Mouse (Mus musculus) heart, embryonic 15.5 days (tissue): ENCODE results near the gene Gbp4. TPM values are rescaled to one million over a fixed set of nuclear protein-coding genes. Genes with fewer than 3 reads are reported as not detected.
"Not testable (repeated sequence)": the region's sequence is repeated elsewhere in the genome, so short reads cannot be mapped to it uniquely, and the experiment has no call there.

Experiments used
- ATAC-seq: fragments of 200-750 bp; cut with Nextera tagmentation; replicated peaks from 2 replicates; pipeline ENCODE4 v1.8.0; 2017; ENCODE audit warnings: low read depth, moderate TSS enrichment; ENCODE audit not compliant: insufficient number of reproducible peaks, insufficient read depth, low FRiP score
- H3K27ac ChIP-seq: fragments of 300-500 bp; sonication (generic); 2 replicates; pipeline ENCODE4 v1.5.1; 2015; ENCODE audit warnings: mild to moderate bottlenecking, inconsistent platforms
- H3K27me3 ChIP-seq: fragments of 300-500 bp; sonication (generic); 2 replicates; pipeline ENCODE4 v1.6.1; 2015; ENCODE audit warnings: inconsistent platforms
- H3K36me3 ChIP-seq: fragments of 300-500 bp; sonication (generic); 2 replicates; pipeline ENCODE4 v1.6.1; 2015; ENCODE audit warnings: mild to moderate bottlenecking, inconsistent platforms
- H3K4me1 ChIP-seq: fragments of 300-500 bp; sonication (generic); replicated peaks from 2 replicates; pipeline ENCODE4 v1.6.1; 2015; ENCODE audit warnings: inconsistent platforms
- H3K4me2 ChIP-seq: fragments of 300-500 bp; sonication (generic); 2 replicates; pipeline ENCODE4 v1.6.1; 2015; ENCODE audit warnings: inconsistent platforms, mild to moderate bottlenecking, moderate library complexity
- H3K4me3 ChIP-seq: fragments of 300-500 bp; sonication (generic); 2 replicates; pipeline ENCODE4 v1.5.1; 2015; ENCODE audit warnings: mild to moderate bottlenecking, inconsistent platforms
- H3K9ac ChIP-seq: fragments of 300-500 bp; sonication (generic); 2 replicates; pipeline ENCODE4 v1.6.1; 2015; ENCODE audit warnings: mild to moderate bottlenecking, inconsistent platforms
- H3K9me3 ChIP-seq: fragments of 300-500 bp; sonication (generic); replicated peaks from 2 replicates; pipeline ENCODE4 v1.6.1; 2016; ENCODE audit warnings: inconsistent platforms
- WGBS: fragments of 180-500 bp; shearing (Covaris S2); methylation state at CpG from one replicate; pipeline ENCODE4 v1.1.7; 2015; ENCODE audit warnings: mixed read lengths; 5-methylcytosine and 5-hydroxymethylcytosine counted together
- polyA plus RNA-seq: library from polyadenylated mRNA; unstranded; fragments of >200 nt; fragmentation: Nextera tagmentation; extraction: Ambion mirVana; gene quantifications from 2 replicates; pipeline ENCODE4 v1.2.1, GENCODE M21; 2015

Gbp4 gene
- polyA plus RNA-seq = 3.3 and 6.5 TPM in 2 replicates

DNA sequence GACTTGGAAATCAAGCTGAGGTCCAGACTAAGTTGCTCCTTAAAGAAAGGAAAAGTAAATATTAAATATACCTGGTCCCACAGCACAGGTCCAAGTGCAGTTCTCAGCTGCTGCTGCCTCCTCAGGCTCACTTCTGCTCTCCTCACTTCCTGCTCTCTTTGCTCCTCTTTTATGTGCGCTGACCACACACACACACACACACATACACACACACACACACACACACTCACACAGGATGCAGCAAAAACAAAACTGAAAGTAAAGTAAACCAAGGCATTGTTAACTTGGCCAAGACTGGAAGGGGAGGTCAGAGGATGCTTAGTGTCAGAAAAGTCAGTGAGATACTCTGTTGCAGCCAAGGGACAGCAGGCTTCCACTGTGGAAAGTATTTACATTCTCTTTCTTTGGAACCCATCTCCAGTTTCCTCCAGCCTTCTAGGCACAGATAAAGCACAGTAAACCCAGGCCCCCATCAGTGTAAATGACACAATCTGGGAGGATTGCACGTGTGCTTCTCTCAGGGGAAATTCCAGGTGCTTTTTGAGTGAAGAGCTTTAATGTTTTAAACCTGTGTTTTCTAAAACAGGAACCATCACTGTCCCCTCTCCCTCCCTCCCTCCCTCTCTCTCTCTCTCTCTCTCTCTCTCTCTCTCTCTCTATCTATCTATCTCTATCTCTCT lies at the start of gene Gbp4, which contains the start of the genes Gbp9 and Gbp8:
TSS of gene Gbp4 (minus strand) at position 178 of the 680 bp plus-strand sequence.
TSS of gene Gbp9 (minus strand) at position 131 of the 680 bp plus-strand sequence.
TSS of gene Gbp8 (minus strand) at position 132 of the 680 bp plus-strand sequence.
- H3K27ac ChIP-seq = peak within 1 kb of the TSS; percentile 45; the same call in 1 of the 2 replicates
- H3K4me3 ChIP-seq = 0 out of 2 replicates have a peak within 1 kb of the TSS, but pooled peaks have one; percentile 21
- not testable (repeated sequence) for H3K9me3 ChIP-seq, H3K9ac ChIP-seq, H3K36me3 ChIP-seq, H3K4me1 ChIP-seq, H3K27me3 ChIP-seq
- WGBS = 19% methylated on average over 2 of the region's 2 CpGs
- ATAC-seq = peak; percentile 27; the same call in 1 of the 2 replicates
- H3K4me2 ChIP-seq = peak within 1 kb of the TSS; percentile 22; the same call in 1 of the 2 replicates

DNA sequence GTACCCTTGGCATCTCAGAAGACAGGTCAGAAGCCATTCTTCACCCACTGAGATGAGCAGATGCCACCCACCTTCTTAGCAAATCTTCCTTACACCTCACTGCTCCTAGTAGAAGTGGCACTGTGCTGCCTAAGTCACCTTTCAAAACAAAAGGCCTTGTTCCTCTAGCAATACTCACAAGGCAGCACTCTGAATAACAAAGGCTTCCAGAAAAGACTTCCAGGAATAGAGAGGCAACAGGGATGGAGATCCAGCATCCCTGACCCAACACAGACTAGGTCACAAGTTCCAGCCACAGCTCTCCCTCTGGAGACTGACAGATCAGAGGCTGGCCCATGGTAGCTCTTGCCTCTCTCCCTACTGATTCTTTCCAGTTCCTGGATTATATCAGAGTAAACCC lies 42.1 kb upstream of the Gbp4 start:
- no peak overlapping the region for H3K27ac ChIP-seq
- H3K9me3 ChIP-seq = no peaks in the 10 kb centered on the region
- no peaks in the 10 kb centered on the region for H3K27me3 ChIP-seq
- no peaks in the 10 kb centered on the region for H3K4me1 ChIP-seq
- no peaks in the 10 kb centered on the region for H3K36me3 ChIP-seq
- ATAC-seq = no peak
- H3K9ac ChIP-seq = no peak overlapping the region
- no peak overlapping the region for H3K4me2 ChIP-seq
- no peak overlapping the region for H3K4me3 ChIP-seq

DNA sequence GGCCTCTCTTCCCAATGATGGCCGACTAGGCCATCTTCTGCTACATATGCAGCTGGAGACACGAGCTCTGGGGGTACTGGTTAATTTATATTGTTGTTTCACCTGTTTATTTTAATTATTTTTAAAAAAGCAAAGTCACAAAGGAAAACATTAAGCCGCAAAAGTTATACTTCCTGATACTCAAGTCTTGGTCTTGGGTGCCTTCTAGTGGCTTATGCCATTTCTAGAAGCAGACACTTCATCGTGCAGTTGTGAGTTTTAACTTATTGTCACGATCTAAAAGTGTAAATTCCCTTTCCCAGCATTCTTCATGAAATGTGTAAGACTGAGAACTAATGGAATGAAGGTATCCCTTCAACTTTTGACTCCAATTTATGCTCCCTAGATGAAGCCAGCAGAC lies 17.2 kb upstream of the Gbp4 start:
- no peaks in the 10 kb centered on the region for H3K27me3 ChIP-seq
- H3K9ac ChIP-seq = no peak overlapping the region
- no peak for ATAC-seq
- no peak overlapping the region for H3K27ac ChIP-seq
- H3K4me1 ChIP-seq = no peaks in the 10 kb centered on the region
- H3K4me3 ChIP-seq = no peak overlapping the region
- WGBS = 76% methylated on average over 5 of the region's 5 CpGs
- no peaks in the 10 kb centered on the region for H3K9me3 ChIP-seq
- H3K4me2 ChIP-seq = no peak overlapping the region
- H3K36me3 ChIP-seq = no peaks in the 10 kb centered on the region

DNA sequence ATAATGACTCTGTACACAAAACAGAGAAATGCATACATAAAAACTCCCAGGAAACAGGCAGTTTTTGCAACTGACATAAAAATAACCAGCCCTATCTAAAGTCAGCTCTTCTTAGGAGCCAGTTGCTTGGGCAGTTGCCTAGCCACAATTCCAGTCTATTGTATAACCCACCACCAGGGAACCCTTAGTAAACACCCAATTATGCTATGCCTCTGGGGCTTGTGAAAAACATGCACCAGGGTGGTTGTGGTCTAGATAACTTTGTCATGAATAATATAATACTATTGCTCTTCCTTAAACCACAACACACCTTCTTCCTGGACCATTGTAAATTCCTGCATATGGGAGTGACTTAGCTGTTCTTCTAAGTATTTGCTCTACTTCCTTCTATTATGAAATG lies 14.7 kb upstream of the Gbp4 start:
- H3K4me2 ChIP-seq = no peak overlapping the region
- H3K9ac ChIP-seq = no peak overlapping the region
- no peak for ATAC-seq
- no peak overlapping the region for H3K27ac ChIP-seq
- H3K9me3 ChIP-seq = no peaks in the 10 kb centered on the region
- H3K27me3 ChIP-seq = no peaks in the 10 kb centered on the region
- no peaks in the 10 kb centered on the region for H3K36me3 ChIP-seq
- H3K4me3 ChIP-seq = no peak overlapping the region
- no peaks in the 10 kb centered on the region for H3K4me1 ChIP-seq

DNA sequence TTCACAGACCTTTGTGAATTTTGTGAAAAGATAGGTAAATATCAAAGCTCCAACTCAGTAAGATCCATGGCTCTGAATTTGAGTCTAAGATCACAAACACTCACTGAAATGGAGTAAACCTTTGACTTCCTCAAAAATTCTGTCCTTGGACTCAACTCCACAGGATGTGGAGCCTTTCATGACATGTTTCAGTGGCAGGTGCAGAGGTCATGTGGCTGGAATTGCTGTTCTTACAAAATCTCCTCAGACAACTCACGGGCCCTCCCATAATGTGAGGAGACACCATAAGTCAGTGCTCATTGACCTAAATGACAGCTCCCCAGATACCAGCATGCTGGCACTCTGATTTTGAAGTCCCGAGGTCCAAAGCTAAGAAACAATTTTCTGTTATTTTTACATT lies 8.7 kb upstream of the Gbp4 start:
- H3K36me3 ChIP-seq, ATAC-seq, H3K27me3 ChIP-seq, H3K9me3 ChIP-seq, H3K4me1 ChIP-seq, H3K9ac ChIP-seq, H3K27ac ChIP-seq, H3K4me3 ChIP-seq, H3K4me2 ChIP-seq: not testable (repeated sequence)
- 57% methylated on average over 2 of the region's 2 CpGs for WGBS

DNA sequence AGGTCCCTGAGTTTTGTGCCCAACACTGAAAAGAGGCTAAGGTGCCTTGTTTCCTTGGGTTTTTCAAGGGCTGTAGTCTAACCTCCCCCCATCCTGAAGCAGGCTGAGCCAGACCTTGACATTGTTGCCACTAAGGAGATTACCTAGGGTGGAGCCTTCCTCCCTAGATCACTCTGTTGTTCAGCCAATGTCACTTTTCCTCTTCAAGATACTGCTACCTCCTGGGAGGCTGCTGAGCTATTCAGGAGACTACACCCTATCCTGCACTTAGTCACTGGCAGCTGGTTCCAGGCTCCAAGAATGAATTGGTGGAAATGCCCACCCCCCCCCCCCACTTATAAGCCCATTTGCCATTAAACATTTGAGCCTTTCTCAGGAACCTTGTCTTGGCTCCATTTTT lies 7.1 kb upstream of the Gbp4 start:
- Histone ChIP-seq H3K4me2 (no peak overlapping the region), H3K36me3 (no peaks in the 10 kb centered on the region), H3K4me3 (no peak overlapping the region), H3K9me3 (no peaks in the 10 kb centered on the region), H3K27me3 (no peaks in the 10 kb centered on the region), H3K27ac (peak overlapping the region; percentile 53), H3K9ac (no peak overlapping the region), H3K4me1 (no peaks in the 10 kb centered on the region)
- peak; percentile 50; the same call in 1 of the 2 replicates for ATAC-seq

DNA sequence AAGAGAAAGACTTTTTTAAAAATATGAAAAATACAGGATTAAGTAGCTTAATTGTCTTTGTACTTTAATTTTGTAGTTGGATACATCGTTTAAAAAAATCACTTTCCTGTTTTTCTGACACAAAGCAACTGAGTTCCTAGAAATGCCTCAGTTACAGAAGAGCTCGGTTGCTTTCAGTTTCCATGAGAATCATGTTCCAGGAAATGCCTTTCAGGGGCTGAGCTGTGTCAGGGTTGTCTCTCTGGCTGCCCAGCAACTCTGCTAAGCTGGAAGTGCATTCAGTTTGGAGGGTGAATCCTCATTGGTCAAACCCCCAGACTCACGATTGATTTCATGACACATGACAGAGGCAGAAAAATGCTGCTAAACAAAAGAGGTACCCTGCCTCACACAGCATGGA lies 6.3 kb upstream of the Gbp4 start:
- WGBS = 37% methylated on average over 3 of the region's 3 CpGs
- not testable (repeated sequence) for H3K4me1 ChIP-seq, H3K9me3 ChIP-seq, H3K4me2 ChIP-seq, H3K27me3 ChIP-seq, H3K4me3 ChIP-seq, H3K9ac ChIP-seq, ATAC-seq, H3K36me3 ChIP-seq
- H3K27ac ChIP-seq = peak overlapping the region; percentile 27

DNA sequence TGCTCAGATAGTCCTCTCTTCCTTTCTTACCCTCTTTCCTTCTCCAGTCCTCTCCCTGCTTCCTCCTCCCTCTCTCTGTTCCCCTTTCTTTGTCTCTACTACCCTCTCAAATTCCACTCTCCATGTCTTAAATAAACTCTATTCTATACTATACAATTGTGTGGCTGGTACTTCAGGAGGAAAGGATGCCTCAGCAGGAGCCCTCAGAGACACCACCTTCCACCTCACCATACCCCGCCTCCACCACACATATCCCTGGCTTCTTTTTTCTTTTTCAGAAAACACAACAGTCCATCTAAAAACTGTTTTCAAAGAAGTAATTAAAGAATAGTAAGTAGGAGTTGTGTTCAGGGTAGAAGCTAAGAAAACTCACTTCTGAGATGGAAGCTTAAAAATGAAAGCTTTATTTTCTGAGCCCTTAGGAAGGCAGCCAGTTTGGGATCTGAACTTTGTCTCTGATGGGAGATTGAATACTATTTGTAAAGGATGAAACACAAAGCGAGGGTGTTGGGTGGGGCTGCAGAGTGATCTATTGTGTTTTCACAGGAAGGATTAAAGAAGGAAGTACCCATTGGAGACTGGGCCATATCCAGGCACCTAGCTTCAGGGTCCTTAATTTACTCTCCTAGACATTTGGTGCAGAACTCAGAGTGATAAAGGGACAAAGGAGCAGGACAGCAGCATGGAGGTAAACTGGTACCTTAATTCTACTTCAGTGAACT lies 864 bp upstream of the Gbp4 start:
- not testable (repeated sequence) for H3K27me3 ChIP-seq, H3K4me1 ChIP-seq, ATAC-seq, H3K27ac ChIP-seq, H3K4me3 ChIP-seq, H3K9ac ChIP-seq, H3K9me3 ChIP-seq, H3K4me2 ChIP-seq, H3K36me3 ChIP-seq
- WGBS = 68% methylated on average over 2 of the region's 2 CpGs

DNA sequence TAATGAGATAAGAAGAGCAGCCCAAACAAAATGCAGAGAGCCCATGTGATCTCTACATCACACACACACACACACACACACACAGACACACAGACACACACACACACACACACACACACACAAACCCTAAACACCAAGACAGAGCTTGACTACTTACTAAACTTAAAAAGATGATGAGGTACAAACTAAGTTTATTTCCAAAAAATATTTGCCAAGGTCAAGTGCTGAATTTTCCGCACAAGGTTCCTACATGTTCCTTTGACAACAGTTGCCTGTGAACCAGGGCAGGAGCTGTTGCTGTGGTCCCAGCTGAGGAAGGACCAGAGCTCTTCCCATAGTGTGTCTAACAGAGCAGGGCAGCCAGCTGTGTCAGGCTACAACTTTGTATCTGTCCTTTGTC lies 480 bp downstream of the Gbp4 start:
- Histone ChIP-seq H3K9ac (no peak overlapping the region), H3K4me1 (no peaks in the 10 kb centered on the region), H3K4me2 (0 out of 2 replicates have a peak overlapping the region, but pooled peaks have one; percentile 18), H3K27me3 (no peaks in the 10 kb centered on the region), H3K9me3 (no peaks in the 10 kb centered on the region), H3K36me3 (no peaks in the 10 kb centered on the region), H3K27ac (peak overlapping the region; percentile 45; the same call in 1 of the 2 replicates), H3K4me3 (0 out of 2 replicates have a peak overlapping the region, but pooled peaks have one; percentile 21)
- no peak for ATAC-seq
- 72% methylated on average over 1 of the region's 1 CpGs for WGBS

DNA sequence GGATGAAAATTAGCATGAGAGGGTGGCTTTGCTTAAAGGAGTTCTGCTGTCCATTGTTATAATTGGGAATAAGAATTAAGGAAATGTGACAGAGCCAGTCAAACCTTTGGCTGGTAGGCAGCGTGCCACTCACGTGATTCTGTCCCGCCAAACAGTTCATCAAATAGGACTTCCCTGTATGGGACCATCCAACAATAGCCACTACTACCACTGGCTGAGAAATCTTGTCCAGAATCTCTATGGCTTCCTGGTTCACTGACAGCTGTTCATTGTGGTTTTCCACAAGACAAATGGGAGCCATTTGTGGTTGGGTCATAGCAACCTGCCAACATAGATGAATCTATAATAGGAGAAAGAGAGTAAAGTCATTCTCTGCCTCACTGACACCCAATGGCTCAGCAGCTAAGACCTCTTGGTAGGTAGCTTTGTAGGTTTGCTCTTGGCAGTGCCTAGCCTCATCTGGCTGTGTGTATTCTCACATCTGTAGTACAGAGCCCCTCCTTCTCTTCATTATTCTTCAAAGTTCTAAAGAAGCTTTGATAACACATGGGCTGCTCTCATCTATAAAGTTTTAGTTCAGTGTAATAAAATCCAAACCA lies 2.6 kb downstream of the Gbp4 start:
- WGBS = 87% methylated on average over 3 of the region's 3 CpGs
- H3K9me3 ChIP-seq, H3K9ac ChIP-seq, H3K4me2 ChIP-seq, ATAC-seq, H3K4me3 ChIP-seq, H3K27me3 ChIP-seq, H3K27ac ChIP-seq, H3K4me1 ChIP-seq, H3K36me3 ChIP-seq: not testable (repeated sequence)

DNA sequence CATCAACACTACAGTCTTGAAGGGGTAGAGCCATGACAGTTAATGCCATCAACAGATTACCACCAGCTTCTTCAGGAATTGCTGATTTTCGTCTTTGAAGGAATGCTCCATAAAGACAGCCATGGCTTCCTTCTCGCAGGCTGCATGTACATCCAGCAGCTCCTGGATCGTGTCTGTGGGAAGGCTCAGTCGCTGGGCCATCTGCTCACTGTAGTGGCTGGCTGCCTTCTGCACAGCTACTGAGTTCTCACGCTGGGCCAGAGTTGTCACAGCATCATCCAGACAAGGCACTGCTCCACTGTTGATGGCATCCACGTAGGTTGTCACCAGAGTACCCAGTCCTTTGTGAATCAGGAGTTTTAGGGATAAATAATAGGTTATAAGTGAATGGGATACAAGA lies 17.7 kb downstream of the Gbp4 start:
- not testable (repeated sequence) for H3K4me2 ChIP-seq, ATAC-seq, H3K27ac ChIP-seq, H3K27me3 ChIP-seq, H3K4me1 ChIP-seq, H3K4me3 ChIP-seq, H3K9ac ChIP-seq, H3K9me3 ChIP-seq, H3K36me3 ChIP-seq
- 75% methylated on average over 6 of the region's 6 CpGs for WGBS
